Mouse (Mus musculus) midbrain, embryonic 10.5 days (tissue): ENCODE results near the gene Gabrr2. TPM values are rescaled to one million over a fixed set of nuclear protein-coding genes. Genes with fewer than 3 reads are reported as not detected.

Experiments used
- DNase-seq: peaks from one replicate; pipeline ENCODE4 v3.0.0-alpha.2; 2017; ENCODE audit warnings: low spot score
- H3K27ac ChIP-seq: fragments of 300-500 bp; sonication (generic); replicated peaks from 2 replicates; pipeline ENCODE4 v1.5.1; 2016; ENCODE audit warnings: mild to moderate bottlenecking
- H3K27me3 ChIP-seq: fragments of 300-500 bp; sonication (generic); 2 replicates; pipeline ENCODE4 v1.6.1; 2016; ENCODE audit warnings: low read depth, mild to moderate bottlenecking; ENCODE audit not compliant: poor library complexity, severe bottlenecking
- H3K36me3 ChIP-seq: fragments of 300-500 bp; sonication (generic); 2 replicates; pipeline ENCODE4 v1.6.1; 2016; ENCODE audit warnings: mild to moderate bottlenecking, moderate library complexity
- H3K4me1 ChIP-seq: fragments of 300-500 bp; sonication (generic); 2 replicates; pipeline ENCODE4 v1.6.1; 2016
- H3K4me3 ChIP-seq: fragments of 300-500 bp; sonication (generic); 2 replicates; pipeline ENCODE4 v1.5.1; 2016; ENCODE audit warnings: mild to moderate bottlenecking, moderate library complexity
- H3K9me3 ChIP-seq: fragments of 300-500 bp; sonication (generic); replicated peaks from 2 replicates; pipeline ENCODE4 v1.6.1; 2016; ENCODE audit warnings: mild to moderate bottlenecking
- WGBS: fragments of 180-500 bp; shearing (Covaris S2); methylation state at CpG from one replicate; pipeline ENCODE4 v1.1.7; 2016; 5-methylcytosine and 5-hydroxymethylcytosine counted together
- polyA plus RNA-seq: library from polyadenylated mRNA; unstranded; fragments of >200 nt; fragmentation: Nextera tagmentation; extraction: Ambion mirVana; gene quantifications from 2 replicates; pipeline ENCODE4 v1.2.1, GENCODE M21; 2016

Gene Gabrr2
- polyA plus RNA-seq, 1 experiment from 2014 or later = 0.39 TPM

DNA sequence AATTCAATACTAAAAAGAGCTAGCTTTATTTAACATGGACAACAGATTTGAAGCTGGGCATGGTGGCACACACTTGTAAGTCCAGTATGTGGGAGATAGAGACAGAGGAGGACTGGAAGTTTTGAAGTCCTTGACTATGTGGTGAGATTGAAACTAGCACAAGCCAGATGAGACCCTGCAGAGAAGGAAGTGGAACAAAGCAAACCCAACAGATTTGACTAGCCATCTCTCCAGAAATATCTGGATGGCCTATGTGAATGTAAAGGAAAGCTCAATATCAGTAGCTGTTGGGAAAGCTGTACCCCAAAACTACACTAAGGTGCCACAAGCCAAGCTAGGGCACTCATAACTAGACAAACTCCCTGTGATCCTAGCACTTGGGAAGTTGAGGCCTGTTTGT lies 8.4 kb upstream of the Gabrr2 start:
- H3K4me1 ChIP-seq = no peaks in the 10 kb centered on the region
- no peaks in the 10 kb centered on the region for H3K9me3 ChIP-seq
- H3K36me3 ChIP-seq = peaks cover 41% of the 10 kb centered on the region
- H3K27me3 ChIP-seq = no peaks in the 10 kb centered on the region
- no peak overlapping the region for H3K4me3 ChIP-seq
- H3K27ac ChIP-seq = no peak overlapping the region
- DNase-seq = no peak

DNA sequence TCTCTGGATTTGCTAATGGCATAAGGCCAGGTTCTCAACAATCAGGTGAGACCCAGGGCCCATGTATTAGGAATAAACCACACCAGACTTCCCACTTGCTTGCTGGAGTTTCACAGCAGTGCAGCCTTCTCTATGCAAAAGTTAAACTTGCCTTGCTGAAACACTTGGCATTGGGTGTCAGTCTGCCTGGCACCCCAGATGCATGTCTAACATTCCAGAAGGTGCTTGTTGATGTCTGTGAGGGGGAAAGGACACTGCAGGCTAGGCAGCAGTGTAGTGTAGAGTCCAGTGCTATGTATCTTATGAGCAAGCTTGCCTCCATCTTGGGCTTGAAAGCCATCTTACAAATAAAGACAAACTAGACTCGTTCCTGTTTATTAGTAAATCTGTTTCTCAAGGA lies 6.5 kb upstream of the Gabrr2 start:
- Histone ChIP-seq H3K36me3 (peaks cover 22% of the 10 kb centered on the region), H3K4me3 (no peak overlapping the region), H3K4me1 (no peaks in the 10 kb centered on the region), H3K9me3 (no peaks in the 10 kb centered on the region), H3K27me3 (no peaks in the 10 kb centered on the region), H3K27ac (no peak overlapping the region)
- WGBS = 100% methylated on average over 1 of the region's 1 CpGs
- DNase-seq = no peak

DNA sequence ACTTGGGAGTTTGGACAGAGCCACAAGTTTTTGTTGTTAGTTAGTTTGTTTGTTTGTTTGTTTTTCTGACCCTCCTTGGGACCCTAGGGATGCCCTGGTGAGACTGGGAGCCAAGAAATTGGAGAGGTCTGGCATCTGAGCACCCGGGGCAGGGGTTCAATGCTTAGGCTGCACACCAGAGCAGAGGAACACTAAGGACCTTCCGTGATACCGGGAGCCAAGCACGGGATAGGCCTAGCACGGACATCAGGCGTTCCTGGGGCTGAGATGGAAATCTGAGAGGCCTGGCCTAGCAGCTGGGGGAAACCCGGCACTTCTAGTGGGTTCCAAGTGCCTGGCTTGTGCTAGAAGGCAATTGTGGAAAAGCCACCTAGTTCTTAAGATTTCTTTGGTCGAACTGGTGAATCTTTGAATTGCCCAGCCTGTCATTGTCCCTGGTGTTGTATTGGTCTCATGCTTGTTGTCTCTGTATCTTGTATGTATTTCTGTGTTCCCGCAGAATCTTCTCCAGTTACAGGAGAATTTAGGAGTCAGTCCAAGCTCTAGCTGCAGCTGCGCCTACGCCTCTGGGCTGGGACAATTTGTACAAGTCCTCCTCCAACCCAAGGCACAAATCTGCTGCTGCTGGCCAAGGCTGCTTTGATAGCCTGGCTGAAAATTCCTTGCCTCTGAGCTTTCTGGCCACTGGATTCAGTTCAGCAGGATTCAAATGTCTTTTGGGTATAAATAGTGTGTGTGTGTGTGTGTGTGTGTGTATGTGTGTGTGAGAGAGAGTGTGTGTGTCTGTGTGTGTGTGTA lies 4.7 kb upstream of the Gabrr2 start:
- H3K9me3 ChIP-seq = no peaks in the 10 kb centered on the region
- no peak for DNase-seq
- no peaks in the 10 kb centered on the region for H3K27me3 ChIP-seq
- 83% methylated on average over 11 of the region's 11 CpGs for WGBS
- 0 out of 2 replicates have a peak, but pooled peaks cover 4% of the 10 kb centered on the region for H3K4me1 ChIP-seq
- H3K4me3 ChIP-seq = no peak overlapping the region
- peaks cover 8% of the 10 kb centered on the region; the same call in 1 of the 2 replicates for H3K36me3 ChIP-seq
- H3K27ac ChIP-seq = no peak overlapping the region

DNA sequence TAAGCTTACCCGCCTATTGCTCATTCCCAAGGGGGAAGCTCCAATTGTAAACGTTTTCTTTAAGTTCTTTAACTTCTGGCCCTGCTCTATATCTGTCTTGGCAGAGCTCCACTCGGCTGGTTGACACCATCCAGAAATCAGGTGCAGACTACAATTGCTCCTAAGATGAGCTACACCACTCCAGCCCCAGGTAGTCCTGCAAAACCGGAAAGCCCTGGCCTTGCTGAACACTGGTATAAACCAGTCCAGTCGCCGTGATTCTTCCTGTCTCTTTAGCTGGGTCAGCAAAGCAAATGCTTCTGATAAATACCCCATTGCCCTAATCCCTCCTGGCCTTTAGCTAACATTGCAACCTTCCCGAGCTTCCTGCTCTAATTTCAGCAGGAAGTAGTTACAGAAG lies 1.6 kb upstream of the Gabrr2 start:
- 61% methylated on average over 7 of the region's 7 CpGs for WGBS
- no peaks in the 10 kb centered on the region for H3K27me3 ChIP-seq
- no peak for DNase-seq
- peaks cover 7% of the 10 kb centered on the region for H3K4me1 ChIP-seq
- H3K9me3 ChIP-seq = no peaks in the 10 kb centered on the region
- H3K36me3 ChIP-seq = no peaks in the 10 kb centered on the region
- H3K4me3 ChIP-seq = no peak overlapping the region
- no peak overlapping the region for H3K27ac ChIP-seq

DNA sequence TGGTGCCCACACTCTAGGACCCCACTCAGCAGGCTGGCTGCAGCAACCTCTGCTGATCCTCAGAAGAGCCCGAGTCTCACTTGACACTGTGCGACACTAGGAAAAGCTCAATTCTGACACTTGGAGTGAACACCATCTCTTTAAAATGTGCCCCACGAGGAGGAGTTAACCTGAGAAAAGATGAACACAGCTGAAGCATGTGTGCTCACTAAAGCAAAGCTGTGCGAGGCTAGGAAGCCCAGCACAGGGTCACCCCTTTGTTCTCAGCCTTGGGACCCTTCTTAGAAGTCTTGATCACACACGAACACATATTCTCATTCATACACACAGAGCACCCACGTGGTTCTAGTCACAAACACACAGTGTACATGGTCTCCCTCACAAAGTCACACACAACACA lies 2.2 kb downstream of the Gabrr2 start:
- H3K36me3 ChIP-seq = no peaks in the 10 kb centered on the region
- no peaks in the 10 kb centered on the region for H3K9me3 ChIP-seq
- H3K27ac ChIP-seq = no peak overlapping the region
- no peak overlapping the region for H3K4me3 ChIP-seq
- WGBS = 82% methylated on average over 6 of the region's 6 CpGs
- H3K27me3 ChIP-seq = no peaks in the 10 kb centered on the region
- no peak for DNase-seq
- H3K4me1 ChIP-seq = peaks cover 15% of the 10 kb centered on the region

DNA sequence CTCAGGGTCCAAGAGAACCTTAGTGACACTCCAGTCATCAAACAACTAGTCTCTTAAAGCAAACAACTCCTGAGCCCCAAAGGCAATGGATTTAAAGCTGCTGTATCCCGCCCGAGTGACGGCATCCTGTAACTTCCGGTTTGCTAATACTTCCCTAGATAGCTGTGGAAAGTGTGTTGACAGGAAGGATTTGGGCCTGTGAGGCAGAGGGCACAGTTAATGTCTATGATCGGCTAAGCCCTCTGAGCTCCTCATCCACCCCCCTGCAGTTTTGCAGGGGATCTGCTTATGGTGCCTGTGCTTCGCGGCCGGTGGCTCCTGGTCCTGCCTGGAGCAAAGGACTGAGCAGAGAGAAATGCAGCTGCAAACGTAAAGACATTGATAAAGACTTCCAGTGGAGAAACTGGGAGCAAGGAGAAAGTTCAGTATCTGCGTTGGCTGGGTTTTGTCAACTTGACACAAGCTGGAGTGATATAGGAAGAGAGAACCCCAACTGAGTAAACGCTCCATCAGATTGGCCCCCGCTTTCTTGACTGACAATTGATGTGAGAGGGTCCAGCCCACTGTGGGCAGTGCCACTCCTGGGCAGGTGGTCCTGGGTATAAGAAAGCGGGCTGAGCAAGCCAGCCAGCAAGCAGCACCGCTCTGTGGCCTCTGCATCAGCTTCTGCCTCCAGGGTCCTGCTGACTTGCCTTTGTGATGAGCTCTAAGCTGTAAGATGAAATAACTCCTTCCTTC lies 3.6 kb downstream of the Gabrr2 start:
- DNase-seq = no peak

DNA sequence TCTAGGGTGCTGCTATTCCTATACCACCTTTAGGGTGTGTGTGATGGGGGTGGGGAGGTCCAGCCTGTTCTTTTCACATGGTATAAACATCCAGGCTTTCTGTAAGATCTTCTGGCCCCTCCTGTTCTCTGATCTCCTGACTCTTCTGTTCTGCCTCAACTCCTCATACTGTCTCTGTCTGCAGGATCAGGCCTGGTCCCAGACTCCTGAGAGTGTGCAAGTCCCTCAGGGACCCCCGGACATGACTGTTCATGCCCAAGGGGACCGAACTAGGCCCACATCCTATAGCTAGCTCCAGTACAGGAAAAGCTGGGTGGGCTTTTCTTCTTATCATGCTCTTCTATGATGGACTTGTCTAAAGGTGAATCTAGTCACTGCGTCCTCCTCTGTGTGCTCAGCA lies 4.5 kb downstream of the Gabrr2 start:
- no peak overlapping the region for H3K4me3 ChIP-seq
- H3K9me3 ChIP-seq = no peaks in the 10 kb centered on the region
- DNase-seq = no peak
- no peak overlapping the region for H3K27ac ChIP-seq
- WGBS = 94% methylated on average over 3 of the region's 3 CpGs
- H3K4me1 ChIP-seq = peaks cover 12% of the 10 kb centered on the region
- H3K36me3 ChIP-seq = no peaks in the 10 kb centered on the region
- H3K27me3 ChIP-seq = no peaks in the 10 kb centered on the region

More for the DNA sequence above, 3.6 kb downstream of the Gabrr2 start:
- Histone ChIP-seq H3K27me3 (no peaks in the 10 kb centered on the region), H3K9me3 (no peaks in the 10 kb centered on the region), H3K4me1 (peaks cover 15% of the 10 kb centered on the region), H3K36me3 (no peaks in the 10 kb centered on the region), H3K4me3 (no peak overlapping the region), H3K27ac (peak overlapping the region; percentile 24; the same call in 1 of the 2 replicates)
- 59% methylated on average over 14 of the region's 14 CpGs for WGBS

DNA sequence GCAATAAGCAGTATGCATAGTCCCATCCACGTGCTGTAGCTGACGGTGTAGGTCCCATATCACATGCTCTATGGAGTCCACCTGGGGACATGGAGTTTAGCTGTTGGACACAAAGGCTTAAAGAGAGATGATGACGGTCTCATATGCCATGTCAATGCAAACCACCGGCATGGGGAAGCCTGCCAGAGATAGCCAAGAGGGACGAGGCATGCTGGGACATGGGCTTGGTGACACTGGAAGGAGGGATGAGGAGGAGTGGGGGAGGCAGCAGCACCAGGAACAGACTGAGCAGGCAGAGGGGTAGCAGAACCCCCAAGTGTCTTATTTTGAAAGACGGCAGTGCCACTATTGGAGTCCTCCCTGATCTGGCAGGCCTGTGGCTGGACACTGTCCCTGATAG lies 5.0 kb downstream of the Gabrr2 start:
- WGBS = 91% methylated on average over 6 of the region's 6 CpGs
- DNase-seq = no peak

DNA sequence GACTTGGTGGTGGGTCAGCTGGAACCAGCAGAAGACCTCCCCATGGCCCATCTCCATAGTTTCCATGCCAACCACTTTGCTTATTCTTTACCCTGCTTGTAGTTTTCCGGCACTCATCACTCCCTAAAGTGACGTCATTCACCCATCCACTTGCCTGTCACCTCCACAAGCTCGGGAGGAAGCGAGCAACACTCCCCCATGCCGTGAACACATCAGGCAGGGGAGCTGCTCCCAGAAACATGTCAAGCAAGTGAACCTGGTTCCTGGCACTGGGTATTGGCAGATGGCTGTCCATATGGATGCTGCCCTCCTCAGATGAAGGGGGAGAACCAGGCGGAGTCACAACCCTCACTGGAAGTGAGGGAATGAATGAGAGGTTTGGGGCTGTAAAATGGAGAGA lies 6.1 kb downstream of the Gabrr2 start:
- 80% methylated on average over 6 of the region's 6 CpGs for WGBS
- no peaks in the 10 kb centered on the region for H3K27me3 ChIP-seq
- H3K4me1 ChIP-seq = peaks cover 23% of the 10 kb centered on the region
- no peak overlapping the region for H3K4me3 ChIP-seq
- H3K36me3 ChIP-seq = no peaks in the 10 kb centered on the region
- no peak for DNase-seq
- H3K9me3 ChIP-seq = no peaks in the 10 kb centered on the region
- H3K27ac ChIP-seq = no peak overlapping the region

More for the DNA sequence above, 5.0 kb downstream of the Gabrr2 start:
- Histone ChIP-seq H3K9me3 (no peaks in the 10 kb centered on the region), H3K4me3 (no peak overlapping the region), H3K27me3 (no peaks in the 10 kb centered on the region), H3K4me1 (peaks cover 17% of the 10 kb centered on the region), H3K36me3 (no peaks in the 10 kb centered on the region), H3K27ac (no peak overlapping the region)

DNA sequence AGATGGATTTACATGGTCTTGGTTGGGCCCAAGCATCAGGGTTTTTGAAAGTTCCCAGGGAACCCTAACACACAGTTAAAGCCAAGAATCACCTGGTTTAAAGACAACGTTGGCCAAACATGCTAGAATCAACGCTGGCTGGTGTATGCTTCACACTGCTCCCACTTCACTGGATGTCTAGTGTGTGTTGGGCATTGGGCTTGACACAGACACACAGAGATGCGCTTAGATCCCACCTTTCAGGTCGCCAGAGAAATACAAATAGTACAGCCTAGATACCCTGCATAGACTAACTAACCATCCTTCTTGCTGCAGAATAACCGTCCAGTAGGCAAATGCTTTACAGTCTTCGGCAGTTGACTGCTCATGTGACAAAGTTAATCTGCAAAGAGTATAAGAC lies 7.5 kb downstream of the Gabrr2 start:
- Histone ChIP-seq H3K36me3 (no peaks in the 10 kb centered on the region), H3K27ac (no peak overlapping the region), H3K27me3 (no peaks in the 10 kb centered on the region), H3K4me1 (peaks cover 23% of the 10 kb centered on the region), H3K4me3 (no peak overlapping the region), H3K9me3 (no peaks in the 10 kb centered on the region)
- DNase-seq = peak; percentile 10
- WGBS = 94% methylated on average over 6 of the region's 6 CpGs

DNA sequence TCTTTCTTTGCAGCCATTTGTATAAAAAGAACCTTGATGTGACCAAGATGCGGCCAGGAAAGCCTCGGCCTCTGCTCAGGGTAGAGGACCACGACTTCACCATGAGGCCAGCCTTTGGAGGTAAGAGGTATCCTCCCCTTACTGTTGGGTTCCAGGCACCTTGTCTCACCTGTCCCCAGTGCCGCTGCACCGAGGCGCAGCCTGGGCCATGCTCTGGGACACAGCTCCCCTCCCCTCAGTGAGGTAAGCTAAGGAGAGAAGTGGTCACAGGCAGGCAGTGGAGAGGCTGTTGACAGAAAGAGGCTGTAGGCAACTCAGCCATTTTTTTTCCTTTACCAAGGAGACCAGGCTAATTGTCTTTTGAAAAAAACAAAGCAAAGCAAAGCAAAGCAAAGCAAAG lies 8.5 kb downstream of the Gabrr2 start:
- no peaks in the 10 kb centered on the region for H3K27me3 ChIP-seq
- no peak for DNase-seq
- no peaks in the 10 kb centered on the region for H3K9me3 ChIP-seq
- H3K4me1 ChIP-seq = peaks cover 18% of the 10 kb centered on the region
- no peak overlapping the region for H3K27ac ChIP-seq
- no peaks in the 10 kb centered on the region for H3K36me3 ChIP-seq
- 95% methylated on average over 6 of the region's 6 CpGs for WGBS
- H3K4me3 ChIP-seq = no peak overlapping the region

DNA sequence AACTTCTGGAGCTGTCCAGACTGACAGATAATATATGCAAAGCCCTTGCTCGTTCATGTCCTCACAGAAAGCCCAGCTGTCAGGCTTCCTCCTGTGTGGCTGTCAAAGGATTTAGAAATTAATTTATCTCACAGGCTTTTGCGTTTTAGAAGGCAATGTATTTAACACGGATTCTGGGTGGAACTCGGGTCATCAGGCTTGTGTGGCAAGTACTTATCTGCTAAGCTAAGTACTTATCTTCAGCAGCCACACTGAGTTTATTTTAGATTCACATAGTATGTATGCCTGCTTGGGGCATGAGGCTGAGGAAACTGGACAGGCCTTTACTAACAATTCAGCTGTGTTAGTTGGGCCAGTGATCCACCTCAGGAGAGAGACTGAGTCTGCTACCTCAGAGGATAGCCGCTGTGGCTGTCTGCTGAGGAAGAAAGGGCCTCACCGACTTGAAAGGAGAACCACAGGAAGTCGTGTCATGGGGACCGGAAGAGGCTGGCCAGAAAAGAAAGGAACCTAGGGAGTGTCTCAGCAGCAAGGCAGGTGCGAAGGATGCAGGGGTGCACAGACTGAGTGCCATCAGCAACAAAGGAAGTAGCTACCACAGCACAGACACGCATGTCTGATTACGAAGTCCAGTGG lies 9.8 kb downstream of the Gabrr2 start:
- H3K9me3 ChIP-seq = no peaks in the 10 kb centered on the region
- peaks cover 12% of the 10 kb centered on the region for H3K4me1 ChIP-seq
- no peak overlapping the region for H3K4me3 ChIP-seq
- H3K27ac ChIP-seq = peak overlapping the region; percentile 77
- H3K27me3 ChIP-seq = no peaks in the 10 kb centered on the region
- WGBS = 47% methylated on average over 11 of the region's 11 CpGs
- DNase-seq = peak; percentile 45
- no peaks in the 10 kb centered on the region for H3K36me3 ChIP-seq

DNA sequence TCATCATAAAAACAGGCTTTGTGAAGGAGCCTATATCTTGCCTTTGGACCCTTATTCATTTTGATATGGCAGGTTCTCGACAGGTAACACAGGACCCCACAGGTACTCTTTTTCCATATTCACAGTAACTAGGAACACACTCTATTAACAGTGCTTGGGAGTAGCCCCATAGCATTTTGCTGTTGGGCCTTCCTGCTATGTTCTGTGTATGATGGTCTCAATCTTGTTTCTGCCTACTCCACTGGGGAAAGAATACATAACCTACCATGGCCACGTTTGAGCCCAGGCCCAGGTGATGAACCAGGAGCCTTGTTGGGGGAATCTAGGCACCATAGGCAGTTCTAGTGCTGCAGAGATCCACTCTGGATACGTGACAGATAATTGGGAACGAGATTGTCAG lies 11.6 kb downstream of the Gabrr2 start:
- no peak overlapping the region for H3K27ac ChIP-seq
- no peak overlapping the region for H3K4me3 ChIP-seq
- H3K36me3 ChIP-seq = no peaks in the 10 kb centered on the region
- peaks cover 12% of the 10 kb centered on the region for H3K4me1 ChIP-seq
- DNase-seq = no peak
- no peaks in the 10 kb centered on the region for H3K27me3 ChIP-seq
- no peaks in the 10 kb centered on the region for H3K9me3 ChIP-seq
- 89% methylated on average over 4 of the region's 4 CpGs for WGBS
